20 mouse cellular contexts compared by ENCODE assay signal in the genomic region with DNA sequence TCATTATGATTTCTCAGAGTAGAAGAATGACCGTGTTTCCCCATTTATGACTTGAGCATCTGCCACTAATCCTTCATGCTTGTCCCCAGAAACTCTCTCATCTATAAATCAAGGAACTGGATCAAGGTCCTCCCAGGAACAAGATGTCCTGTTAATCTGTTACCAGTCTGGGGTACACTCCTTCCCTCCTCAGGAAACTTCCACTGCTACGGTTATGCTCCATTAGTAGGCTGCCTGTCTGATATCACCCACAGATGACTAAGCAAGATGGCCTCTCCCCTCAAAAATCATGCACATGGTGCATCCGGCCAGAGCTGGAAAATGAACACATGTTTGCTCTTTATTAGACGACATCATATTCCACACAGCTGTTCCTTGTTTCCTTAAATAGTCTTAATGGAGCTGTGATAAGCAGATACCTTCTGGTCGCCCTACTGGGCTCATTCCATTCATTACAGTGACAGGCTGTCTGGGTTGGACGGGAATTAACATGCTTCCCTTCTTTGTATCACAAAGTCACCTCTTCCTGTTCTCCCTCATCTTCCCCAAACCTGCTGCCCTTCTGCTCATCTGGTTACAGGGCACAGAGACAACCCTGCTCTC.
DNase-seq lines count a peak whose midpoint lies in the region; ATAC-seq lines count a peak whose summit lies in the region.
"Had no signal": no experiment of that assay in that cellular context is flagged by ENCODE, and none has a peak within 500 bp of the region (broad histone marks: within the 10 kb centered on the region; RNA-seq: fewer than 3 reads in every experiment).

No protein-coding gene starts in this region.

- no peak overlapping the region for H3K9ac ChIP-seq in embryonic facial prominence, embryonic 14.5 days (ENCODE audit: low read depth, low read length)
- H3K9ac ChIP-seq: hindbrain, embryonic 15.5 days; liver, postnatal 0 days had no signal

- H3K9me3 ChIP-seq in embryonic facial prominence, embryonic 14.5 days (ENCODE audit: control insufficient read depth, low read length), result no peaks in the 10 kb centered on the region
- H3K9me3 ChIP-seq: forebrain, embryonic 10.5 days; hindbrain, embryonic 15.5 days; midbrain, embryonic 10.5 days had no signal

- ATAC-seq in embryonic facial prominence, embryonic 14.5 days (ENCODE audit: low read depth), result peak; percentile 70; the same call in 1 of the 2 replicates
- ATAC-seq: liver, postnatal 0 days had no signal

- no peaks in the 10 kb centered on the region for H3K27me3 ChIP-seq in embryonic facial prominence, embryonic 14.5 days (replicated peaks; ENCODE audit: control insufficient read depth, insufficient read depth, low read length)
- H3K27me3 ChIP-seq: hindbrain, embryonic 15.5 days had no signal

- no peak overlapping the region for H3K4me2 ChIP-seq in embryonic facial prominence, embryonic 14.5 days (ENCODE audit: low read depth, low read length)
- H3K4me2 ChIP-seq: hindbrain, embryonic 15.5 days had no signal

- H3K36me3 ChIP-seq in embryonic facial prominence, embryonic 14.5 days (ENCODE audit: control insufficient read depth, insufficient read depth, low read length), result no peaks in the 10 kb centered on the region
- H3K36me3 ChIP-seq: forebrain, embryonic 10.5 days; hindbrain, embryonic 15.5 days; midbrain, embryonic 10.5 days had no signal

- H3K27ac ChIP-seq in embryonic facial prominence, embryonic 14.5 days (replicated peaks; ENCODE audit: low read depth, low read length), result no peak overlapping the region
- H3K27ac ChIP-seq: forebrain, embryonic 10.5 days; hindbrain, embryonic 15.5 days; midbrain, embryonic 10.5 days had no signal

- no peaks in the 10 kb centered on the region for H3K4me1 ChIP-seq in embryonic facial prominence, embryonic 14.5 days (ENCODE audit: control insufficient read depth, insufficient read depth, low read length)
- H3K4me1 ChIP-seq: forebrain, embryonic 10.5 days; hindbrain, embryonic 15.5 days; midbrain, embryonic 10.5 days had no signal

- peak; percentile 6 to 9 for DNase-seq in layer of hippocampus, adult 8-10 months (ENCODE audit: low spot score in 2 of 2)
- DNase-seq in layer of hippocampus, postnatal 25 days (ENCODE audit: extremely low spot score in 1 of 2, low spot score in 1 of 2), result no peak
- DNase-seq in embryo, embryonic 11 days, result peak; percentile 7
- DNase-seq in embryonic facial prominence, embryonic 14.5 days (ENCODE audit: low spot score), result peak; percentile 46
- DNase-seq in layer of hippocampus, postnatal 10 days (ENCODE audit: low spot score in 2 of 2), result peak; percentile 8 to 17
- no peak for DNase-seq in cerebellum, adult 8-10 months
- no peak for DNase-seq in gastrocnemius, postnatal 25 days
- DNase-seq: adrenal gland, adult 8-10 months; cerebellum, adult 11 months; cerebellum, postnatal 25 days; heart, adult 18-20 months; heart, postnatal 4 days; kidney, adult 18-20 months; kidney, postnatal 10 days; liver, postnatal 0 days; right cerebral cortex, postnatal 4 days; thymus, adult 2 months had no signal

- no peak overlapping the region for H3K4me3 ChIP-seq in embryonic facial prominence, embryonic 14.5 days (ENCODE audit: low read depth, low read length)
- H3K4me3 ChIP-seq: forebrain, embryonic 10.5 days; hindbrain, embryonic 15.5 days; midbrain, embryonic 10.5 days had no signal

- 40% methylated on average over 6 of the region's 6 CpGs for WGBS in embryonic facial prominence, embryonic 14.5 days

Comparison
In these comparisons a context has a peak if more than half of its experiments do, and no peak if none do; other contexts are left out.
1. DNase-seq: peak in layer of hippocampus, adult 8-10 months (2 of 2), embryo, embryonic 11 days (single experiment), embryonic facial prominence, embryonic 14.5 days (single experiment) and layer of hippocampus, postnatal 10 days (2 of 2); none in layer of hippocampus, postnatal 25 days (0 of 2), cerebellum, adult 8-10 months (single experiment) and gastrocnemius, postnatal 25 days (single experiment).